Mouse (Mus musculus): ENCODE results near the gene Izumo1. TPM values are rescaled to one million over a fixed set of nuclear protein-coding genes. Genes with fewer than 3 reads are reported as not detected.

The Izumo1 gene
- polyA plus RNA-seq, 1 experiment from 2014 or later = not detected

Other genes starting within 250 kb of the Izumo1 start
- 87.5 and 93.0 TPM in 2 replicates for gene Snrnp70, start 226.1 kb upstream of the Izumo1 start, polyA plus RNA-seq (2014; fragmentation: Nextera tagmentation; extraction: Ambion mirVana)
- not detected in 2 replicates for gene Kcna7, start 216.2 kb upstream of the Izumo1 start, polyA plus RNA-seq (2014; fragmentation: Nextera tagmentation; extraction: Ambion mirVana)
- gene Ntf5, start 208.1 kb upstream of the Izumo1 start, polyA plus RNA-seq (2014; fragmentation: Nextera tagmentation; extraction: Ambion mirVana) = 3.8 and 4.1 TPM in 2 replicates
- not detected in 2 replicates for gene Lhb, start 201.0 kb upstream of the Izumo1 start, polyA plus RNA-seq (2014; fragmentation: Nextera tagmentation; extraction: Ambion mirVana)
- 39.1 and 41.8 TPM in 2 replicates for gene Gys1, start 187.0 kb upstream of the Izumo1 start, polyA plus RNA-seq (2014; fragmentation: Nextera tagmentation; extraction: Ambion mirVana)
- gene Ruvbl2, start 183.7 kb upstream of the Izumo1 start, polyA plus RNA-seq (2014; fragmentation: Nextera tagmentation; extraction: Ambion mirVana) = 184 and 187 TPM in 2 replicates
- gene Ftl1, start 161.9 kb upstream of the Izumo1 start, polyA plus RNA-seq (2014; fragmentation: Nextera tagmentation; extraction: Ambion mirVana) = 4,688 and 5,046 TPM in 2 replicates
- 186 and 191 TPM in 2 replicates for gene Bax, start 154.9 kb upstream of the Izumo1 start, polyA plus RNA-seq (2014; fragmentation: Nextera tagmentation; extraction: Ambion mirVana)
- gene Tulp2, start 139.9 kb upstream of the Izumo1 start, polyA plus RNA-seq (2014; fragmentation: Nextera tagmentation; extraction: Ambion mirVana) = 1.1 and 1.5 TPM in 2 replicates
- gene Gm45808, start 135.0 kb upstream of the Izumo1 start, polyA plus RNA-seq (2014; fragmentation: Nextera tagmentation; extraction: Ambion mirVana) = not detected in 2 replicates
- 3.3 and 4.3 TPM in 2 replicates for gene Dhdh, start 133.0 kb upstream of the Izumo1 start, polyA plus RNA-seq (2014; fragmentation: Nextera tagmentation; extraction: Ambion mirVana)
- gene Nucb1, start 111.4 kb upstream of the Izumo1 start, polyA plus RNA-seq (2014; fragmentation: Nextera tagmentation; extraction: Ambion mirVana) = 116 and 122 TPM in 2 replicates
- 19.5 and 21.9 TPM in 2 replicates for gene Ppp1r15a, start 95.5 kb upstream of the Izumo1 start, polyA plus RNA-seq (2014; fragmentation: Nextera tagmentation; extraction: Ambion mirVana)
- 0.52 and 0.64 TPM in 2 replicates for gene Plekha4, start 95.5 kb upstream of the Izumo1 start, polyA plus RNA-seq (2014; fragmentation: Nextera tagmentation; extraction: Ambion mirVana)
- gene Hsd17b14, start 66.9 kb upstream of the Izumo1 start, polyA plus RNA-seq (2014; fragmentation: Nextera tagmentation; extraction: Ambion mirVana) = 0.58 and 1.0 TPM in 2 replicates
- 50.7 and 54.2 TPM in 2 replicates for gene Bcat2, start 51.7 kb upstream of the Izumo1 start, polyA plus RNA-seq (2014; fragmentation: Nextera tagmentation; extraction: Ambion mirVana)
- not detected in 2 replicates for gene Fgf21, start 6.3 kb upstream of the Izumo1 start, polyA plus RNA-seq (2014; fragmentation: Nextera tagmentation; extraction: Ambion mirVana)
- gene Fut1, start 4.5 kb upstream of the Izumo1 start, polyA plus RNA-seq (2014; fragmentation: Nextera tagmentation; extraction: Ambion mirVana) = 0.07 TPM in 1 of 2 replicates, not detected in the other
- 5.8 and 6.4 TPM in 2 replicates for gene Rasip1, start 5.7 kb downstream of the Izumo1 start, polyA plus RNA-seq (2014; fragmentation: Nextera tagmentation; extraction: Ambion mirVana)
- gene Mamstr, start 18.2 kb downstream of the Izumo1 start, polyA plus RNA-seq (2014; fragmentation: Nextera tagmentation; extraction: Ambion mirVana) = 2.8 and 5.1 TPM in 2 replicates
- gene Fut2, start 44.6 kb downstream of the Izumo1 start, polyA plus RNA-seq (2014; fragmentation: Nextera tagmentation; extraction: Ambion mirVana) = 0.12 and 0.28 TPM in 2 replicates
- gene Ntn5, start 62.2 kb downstream of the Izumo1 start, polyA plus RNA-seq (2014; fragmentation: Nextera tagmentation; extraction: Ambion mirVana) = 0.24 and 0.44 TPM in 2 replicates
- gene Sec1, start 72.6 kb downstream of the Izumo1 start, polyA plus RNA-seq (2014; fragmentation: Nextera tagmentation; extraction: Ambion mirVana) = 0.11 and 0.37 TPM in 2 replicates
- 5.1 and 5.5 TPM in 2 replicates for gene Car11, start 78.0 kb downstream of the Izumo1 start, polyA plus RNA-seq (2014; fragmentation: Nextera tagmentation; extraction: Ambion mirVana)
- gene Dbp, start 83.3 kb downstream of the Izumo1 start, polyA plus RNA-seq (2014; fragmentation: Nextera tagmentation; extraction: Ambion mirVana) = 4.2 and 4.9 TPM in 2 replicates
- gene Rpl18, start 93.6 kb downstream of the Izumo1 start, polyA plus RNA-seq (2014; fragmentation: Nextera tagmentation; extraction: Ambion mirVana) = 1,181 and 1,244 TPM in 2 replicates
- gene Sphk2, start 96.2 kb downstream of the Izumo1 start, polyA plus RNA-seq (2014; fragmentation: Nextera tagmentation; extraction: Ambion mirVana) = 28.4 and 28.5 TPM in 2 replicates
- 0.65 and 0.82 TPM in 2 replicates for gene Fam83e, start 99.4 kb downstream of the Izumo1 start, polyA plus RNA-seq (2014; fragmentation: Nextera tagmentation; extraction: Ambion mirVana)
- gene Spaca4, start 104.0 kb downstream of the Izumo1 start, polyA plus RNA-seq (2014; fragmentation: Nextera tagmentation; extraction: Ambion mirVana) = not detected in 2 replicates
- 3.6 and 4.6 TPM in 2 replicates for gene Lmtk3, start 161.9 kb downstream of the Izumo1 start, polyA plus RNA-seq (2014; fragmentation: Nextera tagmentation; extraction: Ambion mirVana)
- 0.77 and 3.2 TPM in 2 replicates for gene Sult2b1, start 162.9 kb downstream of the Izumo1 start, polyA plus RNA-seq (2014; fragmentation: Nextera tagmentation; extraction: Ambion mirVana)
- gene Cyth2, start 192.8 kb downstream of the Izumo1 start, polyA plus RNA-seq (2014; fragmentation: Nextera tagmentation; extraction: Ambion mirVana) = 176 TPM in 2 replicates
- 1.4 and 1.5 TPM in 2 replicates for gene Kcnj14, start 203.0 kb downstream of the Izumo1 start, polyA plus RNA-seq (2014; fragmentation: Nextera tagmentation; extraction: Ambion mirVana)
- 90.6 and 94.3 TPM in 2 replicates for gene Grwd1, start 209.1 kb downstream of the Izumo1 start, polyA plus RNA-seq (2014; fragmentation: Nextera tagmentation; extraction: Ambion mirVana)

Measured in limb, embryonic 11.5 days (tissue).